Mouse (Mus musculus): ENCODE results near the gene Usp42. TPM values are rescaled to one million over a fixed set of nuclear protein-coding genes. Genes with fewer than 3 reads are reported as not detected.

Gene Usp42
- total and polyA plus RNA-seq, 2 experiments from 2014 or later = 5.6 to 6.0 TPM

GRCm38 (mm10) chr5:143701074-143701473, 31.0 kb downstream of the Usp42 start:
- Histone ChIP-seq H3K36me3 (replicated peaks; ENCODE audit: control insufficient read depth, insufficient read depth, low read length) (peaks cover 78% of the 10 kb centered on the region), H3K4me1 (ENCODE audit: control insufficient read depth, insufficient read depth) (no peaks in the 10 kb centered on the region), H3K4me3 (ENCODE audit: low read depth, low read length) (no peak overlapping the region), H3K9me3 (replicated peaks; ENCODE audit: control insufficient read depth, low read length) (no peaks in the 10 kb centered on the region), H3K27me3 (ENCODE audit: control insufficient read depth, insufficient read depth, low read length) (no peaks in the 10 kb centered on the region), H3K9ac (replicated peaks; ENCODE audit: low read depth, low read length) (no peak overlapping the region), H3K27ac (ENCODE audit: low read depth) (no peak overlapping the region), H3K4me2 (ENCODE audit: low read depth, low read length) (no peak overlapping the region)
- ATAC-seq (ENCODE audit: insufficient read depth, low read depth) (no peak), DNase-seq (ENCODE audit: low spot score) (no peak)
- TF ChIP-seq EP300 (IDR thresholded peaks at IDR 0.05; ENCODE audit: low read depth) = no peak
- no peak for TF ChIP-seq CTCF (IDR thresholded peaks at IDR 0.05; ENCODE audit: low read depth)
- WGBS = 84% methylated on average over 10 of the region's 10 CpGs

GRCm38 (mm10) chr5:143700247-143700646, 31.8 kb downstream of the Usp42 start:
- no peak for ATAC-seq (ENCODE audit: insufficient read depth, low read depth)
- H3K4me1 ChIP-seq (ENCODE audit: control insufficient read depth, insufficient read depth) = no peaks in the 10 kb centered on the region
- H3K27me3 ChIP-seq (ENCODE audit: control insufficient read depth, insufficient read depth, low read length) = no peaks in the 10 kb centered on the region
- no peak overlapping the region for H3K4me3 ChIP-seq (ENCODE audit: low read depth, low read length)
- no peak overlapping the region for H3K27ac ChIP-seq (ENCODE audit: low read depth)
- H3K36me3 ChIP-seq (replicated peaks; ENCODE audit: control insufficient read depth, insufficient read depth, low read length) = peaks cover 85% of the 10 kb centered on the region
- H3K4me2 ChIP-seq (ENCODE audit: low read depth, low read length) = no peak overlapping the region
- no peaks in the 10 kb centered on the region for H3K9me3 ChIP-seq (replicated peaks; ENCODE audit: control insufficient read depth, low read length)
- TF ChIP-seq EP300 (IDR thresholded peaks at IDR 0.05; ENCODE audit: low read depth) (no peak), CTCF (IDR thresholded peaks at IDR 0.05; ENCODE audit: low read depth) (no peak)
- no peak for DNase-seq (ENCODE audit: low spot score)
- no peak overlapping the region for H3K9ac ChIP-seq (replicated peaks; ENCODE audit: low read depth, low read length)
- 84% methylated on average over 5 of the region's 5 CpGs for WGBS

GRCm38 (mm10) chr5:143698454-143698853, 33.6 kb downstream of the Usp42 start:
- TF ChIP-seq CTCF (IDR thresholded peaks at IDR 0.05; ENCODE audit: low read depth) (no peak), EP300 (IDR thresholded peaks at IDR 0.05; ENCODE audit: low read depth) (no peak)
- Histone ChIP-seq H3K9me3 (replicated peaks; ENCODE audit: control insufficient read depth, low read length) (no peaks in the 10 kb centered on the region), H3K4me3 (ENCODE audit: low read depth, low read length) (no peak overlapping the region), H3K27ac (ENCODE audit: low read depth) (no peak overlapping the region), H3K9ac (replicated peaks; ENCODE audit: low read depth, low read length) (no peak overlapping the region), H3K36me3 (replicated peaks; ENCODE audit: control insufficient read depth, insufficient read depth, low read length) (peaks cover 88% of the 10 kb centered on the region), H3K27me3 (ENCODE audit: control insufficient read depth, insufficient read depth, low read length) (no peaks in the 10 kb centered on the region), H3K4me2 (ENCODE audit: low read depth, low read length) (no peak overlapping the region), H3K4me1 (ENCODE audit: control insufficient read depth, insufficient read depth) (no peaks in the 10 kb centered on the region)
- 70% methylated on average over 4 of the region's 4 CpGs for WGBS
- no peak for ATAC-seq (ENCODE audit: insufficient read depth, low read depth)
- DNase-seq (ENCODE audit: low spot score) = no peak

GRCm38 (mm10) chr5:143696323-143696722, 35.8 kb downstream of the Usp42 start:
- Histone ChIP-seq H3K27ac (ENCODE audit: low read depth) (no peak overlapping the region), H3K27me3 (ENCODE audit: control insufficient read depth, insufficient read depth, low read length) (no peaks in the 10 kb centered on the region), H3K4me2 (ENCODE audit: low read depth, low read length) (no peak overlapping the region), H3K36me3 (replicated peaks; ENCODE audit: control insufficient read depth, insufficient read depth, low read length) (peaks cover 87% of the 10 kb centered on the region), H3K4me3 (ENCODE audit: low read depth, low read length) (no peak overlapping the region), H3K9me3 (replicated peaks; ENCODE audit: control insufficient read depth, low read length) (no peaks in the 10 kb centered on the region), H3K4me1 (ENCODE audit: control insufficient read depth, insufficient read depth) (no peaks in the 10 kb centered on the region), H3K9ac (replicated peaks; ENCODE audit: low read depth, low read length) (no peak overlapping the region)
- 52% methylated on average over 3 of the region's 3 CpGs for WGBS
- DNase-seq (ENCODE audit: low spot score) (no peak), ATAC-seq (ENCODE audit: insufficient read depth, low read depth) (no peak)
- TF ChIP-seq CTCF (IDR thresholded peaks at IDR 0.05; ENCODE audit: low read depth) (peak; percentile 49), EP300 (IDR thresholded peaks at IDR 0.05; ENCODE audit: low read depth) (no peak)

- H3K27ac ChIP-seq (ENCODE audit: low read depth) = no peak overlapping the region
- H3K4me3 ChIP-seq (ENCODE audit: low read depth, low read length) = no peak overlapping the region
- H3K4me2 ChIP-seq (ENCODE audit: low read depth, low read length) = no peak overlapping the region
- peaks cover 82% of the 10 kb centered on the region for H3K36me3 ChIP-seq (replicated peaks; ENCODE audit: control insufficient read depth, insufficient read depth, low read length)
- H3K9ac ChIP-seq (replicated peaks; ENCODE audit: low read depth, low read length) = no peak overlapping the region
- DNase-seq (ENCODE audit: low spot score) = no peak
- H3K27me3 ChIP-seq (ENCODE audit: control insufficient read depth, insufficient read depth, low read length) = no peaks in the 10 kb centered on the region
- H3K9me3 ChIP-seq (replicated peaks; ENCODE audit: control insufficient read depth, low read length) = no peaks in the 10 kb centered on the region
- TF ChIP-seq CTCF (IDR thresholded peaks at IDR 0.05; ENCODE audit: low read depth) (no peak), EP300 (IDR thresholded peaks at IDR 0.05; ENCODE audit: low read depth) (no peak)
- WGBS = 88% methylated on average over 5 of the region's 5 CpGs
- ATAC-seq (ENCODE audit: insufficient read depth, low read depth) = no peak
- H3K4me1 ChIP-seq (ENCODE audit: control insufficient read depth, insufficient read depth) = no peaks in the 10 kb centered on the region
Observed at GRCm38 (mm10) chr5:143690926-143691325, 41.2 kb downstream of the Usp42 start.

GRCm38 (mm10) chr5:143690392-143690791, 41.7 kb downstream of the Usp42 start:
- TF ChIP-seq CTCF (IDR thresholded peaks at IDR 0.05; ENCODE audit: low read depth) = no peak
- no peak for TF ChIP-seq EP300 (IDR thresholded peaks at IDR 0.05; ENCODE audit: low read depth)
- ATAC-seq (ENCODE audit: insufficient read depth, low read depth) = no peak
- H3K4me2 ChIP-seq (ENCODE audit: low read depth, low read length) = no peak overlapping the region
- H3K4me1 ChIP-seq (ENCODE audit: control insufficient read depth, insufficient read depth) = no peaks in the 10 kb centered on the region
- H3K36me3 ChIP-seq (replicated peaks; ENCODE audit: control insufficient read depth, insufficient read depth, low read length) = peaks cover 81% of the 10 kb centered on the region
- H3K9ac ChIP-seq (replicated peaks; ENCODE audit: low read depth, low read length) = no peak overlapping the region
- no peak overlapping the region for H3K27ac ChIP-seq (ENCODE audit: low read depth)
- no peaks in the 10 kb centered on the region for H3K9me3 ChIP-seq (replicated peaks; ENCODE audit: control insufficient read depth, low read length)
- no peak for DNase-seq (ENCODE audit: low spot score)
- no peaks in the 10 kb centered on the region for H3K27me3 ChIP-seq (ENCODE audit: control insufficient read depth, insufficient read depth, low read length)
- no peak overlapping the region for H3K4me3 ChIP-seq (ENCODE audit: low read depth, low read length)
- WGBS = 90% methylated on average over 9 of the region's 9 CpGs

All from heart, postnatal 0 days (tissue).